Mouse (Mus musculus) limb, embryonic 12.5 days (tissue): Measurements from ENCODE around the gene Golim4. TPM values are rescaled to one million over a fixed set of nuclear protein-coding genes. Genes with fewer than 3 reads are reported as not detected.
A peak's percentile ranks its signal among the peaks of the same experiment; 100 is the strongest.

Experiments used
- ATAC-seq: fragments of 200-750 bp; cut with Nextera tagmentation; 2 replicates; pipeline ENCODE4 v1.8.0; 2017; ENCODE audit warnings: low read depth, moderate TSS enrichment; ENCODE audit not compliant: insufficient number of reproducible peaks, insufficient read depth, low FRiP score, low TSS enrichment
- H3K27ac ChIP-seq: fragments of 300-500 bp; sonication (generic); 2 replicates; pipeline ENCODE4 v1.5.1; 2016; ENCODE audit warnings: mild to moderate bottlenecking, moderate library complexity
- H3K27me3 ChIP-seq: fragments of 300-500 bp; sonication (generic); 2 replicates; pipeline ENCODE4 v1.6.1; 2016; ENCODE audit warnings: mild to moderate bottlenecking, moderate library complexity
- H3K36me3 ChIP-seq: fragments of 300-500 bp; sonication (generic); 2 replicates; pipeline ENCODE4 v1.6.1; 2016; ENCODE audit warnings: mild to moderate bottlenecking, moderate library complexity
- H3K4me1 ChIP-seq: fragments of 300-500 bp; sonication (generic); replicated peaks from 2 replicates; pipeline ENCODE4 v1.6.1; 2016
- H3K4me2 ChIP-seq: fragments of 300-500 bp; sonication (generic); 2 replicates; pipeline ENCODE4 v1.6.1; 2016; ENCODE audit warnings: mild to moderate bottlenecking, moderate library complexity
- H3K4me3 ChIP-seq: fragments of 300-500 bp; sonication (generic); replicated peaks from 2 replicates; pipeline ENCODE4 v1.5.1; 2016; ENCODE audit warnings: mild to moderate bottlenecking
- H3K9ac ChIP-seq: fragments of 300-500 bp; sonication (generic); replicated peaks from 2 replicates; pipeline ENCODE4 v1.6.1; 2016; ENCODE audit warnings: mild to moderate bottlenecking, moderate library complexity
- H3K9me3 ChIP-seq: fragments of 300-500 bp; sonication (generic); 2 replicates; pipeline ENCODE4 v1.6.1; 2016; ENCODE audit warnings: mild to moderate bottlenecking, moderate library complexity
- WGBS: fragments of 180-500 bp; shearing (Covaris S2); methylation state at CpG from one replicate; pipeline ENCODE4 v1.1.7; 2016; 5-methylcytosine and 5-hydroxymethylcytosine counted together
- polyA plus RNA-seq: library from polyadenylated mRNA; unstranded; fragments of >200 nt; fragmentation: Nextera tagmentation; extraction: Ambion mirVana; gene quantifications from 2 replicates; pipeline ENCODE4 v1.2.1, GENCODE M21; 2016

Golim4 gene
- polyA plus RNA-seq, 1 experiment from 2014 or later, result 52.7 TPM

DNA sequence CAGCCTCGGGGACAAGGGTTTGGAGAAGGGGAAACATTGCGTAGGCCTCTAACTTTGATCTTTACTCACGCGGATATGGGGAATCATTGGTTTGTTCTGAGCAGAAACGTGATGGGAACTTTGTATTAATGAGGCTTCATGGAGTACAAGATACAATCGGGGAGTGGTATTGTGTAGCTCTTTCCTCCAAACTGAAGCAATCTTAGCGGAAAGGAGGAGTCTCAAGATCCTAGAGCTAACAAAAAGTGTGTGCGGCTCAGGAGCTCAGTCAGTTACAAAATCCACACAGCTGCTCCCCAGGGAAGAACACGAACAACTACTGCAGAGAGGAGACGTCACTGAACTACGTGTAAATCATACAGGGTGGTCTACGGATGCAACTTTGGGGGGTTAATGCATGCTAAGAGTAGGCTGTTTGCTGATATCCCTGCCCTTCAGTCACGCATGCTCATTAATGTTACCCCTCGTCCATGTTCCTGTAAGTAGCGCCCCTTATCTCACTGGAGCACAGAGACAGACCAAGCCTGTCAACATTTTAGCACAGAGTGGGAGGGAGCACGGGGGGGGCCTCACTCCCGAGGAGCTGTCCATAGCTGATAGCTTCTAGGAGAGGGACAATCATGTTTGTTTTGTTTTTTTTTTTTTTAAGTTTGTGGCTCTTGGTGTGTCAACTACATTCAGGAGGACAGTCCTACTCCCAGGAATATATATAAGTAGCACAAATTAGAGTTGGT is 38.8 kb downstream of the Golim4 start:
- 89% methylated on average over 17 of the region's 17 CpGs for WGBS
- Histone ChIP-seq H3K4me1 (no peaks in the 10 kb centered on the region), H3K27ac (no peak overlapping the region), H3K4me2 (no peak overlapping the region), H3K4me3 (no peak overlapping the region), H3K36me3 (no peaks in the 10 kb centered on the region), H3K9me3 (no peaks in the 10 kb centered on the region), H3K9ac (no peak overlapping the region), H3K27me3 (no peaks in the 10 kb centered on the region)
- ATAC-seq, result no peak

DNA sequence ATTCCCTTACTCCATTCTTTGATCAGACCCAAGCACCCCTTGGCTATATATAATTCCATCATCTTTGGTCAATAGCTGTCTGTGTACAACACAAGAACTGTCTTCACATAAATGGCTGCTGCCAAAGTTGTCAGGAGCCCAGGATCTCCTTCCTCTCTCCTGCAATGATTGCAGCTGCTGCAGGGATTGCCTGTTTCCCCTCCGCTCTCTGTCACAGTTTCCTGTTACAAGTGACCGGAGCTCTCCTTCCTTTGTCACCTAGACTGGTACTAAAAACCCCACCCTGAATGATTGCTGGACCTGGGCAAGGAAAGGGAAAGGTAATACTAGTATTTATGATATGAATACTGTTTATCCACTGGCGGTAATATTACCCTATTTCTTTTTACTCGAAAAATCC is 44.0 kb downstream of the Golim4 start:
- no peaks in the 10 kb centered on the region for H3K4me1 ChIP-seq
- H3K4me2 ChIP-seq, result no peak overlapping the region
- no peak for ATAC-seq
- H3K27ac ChIP-seq, result no peak overlapping the region
- H3K9ac ChIP-seq, result no peak overlapping the region
- no peaks in the 10 kb centered on the region for H3K9me3 ChIP-seq
- no peaks in the 10 kb centered on the region for H3K36me3 ChIP-seq
- H3K27me3 ChIP-seq, result no peaks in the 10 kb centered on the region
- WGBS, result 65% methylated on average over 4 of the region's 4 CpGs
- no peak overlapping the region for H3K4me3 ChIP-seq

GRCm38 (mm10) chr3:75910768-75911167 is 46.0 kb downstream of the Golim4 start:
- Histone ChIP-seq H3K9ac (no peak overlapping the region), H3K4me3 (no peak overlapping the region), H3K27ac (no peak overlapping the region), H3K4me2 (no peak overlapping the region), H3K4me1 (no peaks in the 10 kb centered on the region), H3K9me3 (no peaks in the 10 kb centered on the region), H3K27me3 (no peaks in the 10 kb centered on the region), H3K36me3 (peaks cover 8% of the 10 kb centered on the region)
- 0 out of 2 replicates have a peak, but pooled peaks have one; percentile 56 for ATAC-seq

DNA sequence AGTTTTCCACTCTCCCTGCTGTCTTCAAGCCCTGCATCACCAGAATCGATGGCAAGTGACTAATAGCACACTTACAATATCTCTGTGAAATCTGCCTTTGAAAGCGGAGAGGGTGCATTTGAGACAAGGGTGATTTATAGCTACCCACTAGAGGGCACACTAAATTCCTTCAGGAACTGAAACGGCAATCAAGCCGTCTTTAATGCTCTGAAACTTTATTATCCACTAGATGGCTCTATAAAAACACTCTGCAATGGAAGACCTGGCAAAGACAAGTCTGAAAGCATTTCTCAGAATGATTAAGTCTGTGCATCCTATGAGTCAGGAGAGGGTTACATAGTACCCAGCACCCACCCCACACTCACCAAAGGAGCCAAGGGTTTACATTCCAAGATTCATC is 46.5 kb downstream of the Golim4 start:
- Histone ChIP-seq H3K4me1 (no peaks in the 10 kb centered on the region), H3K9me3 (no peaks in the 10 kb centered on the region), H3K36me3 (peaks cover 12% of the 10 kb centered on the region), H3K4me2 (no peak overlapping the region), H3K27ac (no peak overlapping the region), H3K9ac (no peak overlapping the region), H3K27me3 (no peaks in the 10 kb centered on the region), H3K4me3 (no peak overlapping the region)
- no peak; the same call in 1 of the 2 replicates for ATAC-seq
- 6% methylated on average over 4 of the region's 4 CpGs for WGBS

GRCm38 (mm10) chr3:75901903-75902598 is 54.7 kb downstream of the Golim4 start:
- 83% methylated on average over 11 of the region's 11 CpGs for WGBS
- Histone ChIP-seq H3K4me3 (no peak overlapping the region), H3K9me3 (no peaks in the 10 kb centered on the region), H3K27ac (no peak overlapping the region), H3K36me3 (peaks cover 42% of the 10 kb centered on the region), H3K9ac (no peak overlapping the region), H3K4me2 (no peak overlapping the region), H3K27me3 (no peaks in the 10 kb centered on the region), H3K4me1 (no peaks in the 10 kb centered on the region)
- ATAC-seq, result no peak

- no peak overlapping the region for H3K9ac ChIP-seq
- H3K27ac ChIP-seq, result no peak overlapping the region
- ATAC-seq, result no peak
- no peak overlapping the region for H3K4me2 ChIP-seq
- no peaks in the 10 kb centered on the region for H3K4me1 ChIP-seq
- H3K27me3 ChIP-seq, result no peaks in the 10 kb centered on the region
- 90% methylated on average over 5 of the region's 5 CpGs for WGBS
- no peaks in the 10 kb centered on the region for H3K9me3 ChIP-seq
- H3K36me3 ChIP-seq, result peaks cover 59% of the 10 kb centered on the region
- no peak overlapping the region for H3K4me3 ChIP-seq
Observed at GRCm38 (mm10) chr3:75895075-75895474, 61.7 kb downstream of the Golim4 start.

DNA sequence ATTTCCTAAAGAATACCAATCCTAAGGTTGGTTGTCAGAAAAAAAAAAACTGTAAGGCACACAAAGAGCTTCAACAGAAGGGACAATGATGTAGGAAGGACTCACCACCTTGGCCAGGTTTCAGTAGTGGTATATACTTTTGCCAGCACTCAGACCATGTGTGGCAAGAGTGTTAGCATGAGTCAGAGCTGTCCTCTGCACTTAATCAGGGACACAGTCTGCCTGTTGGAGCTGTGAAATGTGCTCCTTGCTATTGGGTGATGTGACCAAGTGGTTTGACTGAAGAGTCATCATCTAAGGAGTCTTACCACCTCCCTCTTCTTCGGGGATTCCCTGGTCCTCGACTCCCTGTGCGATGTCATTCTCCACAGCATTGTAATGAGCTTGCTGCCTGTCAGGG is 65.2 kb downstream of the Golim4 start:
- Histone ChIP-seq H3K27ac (no peak overlapping the region), H3K9me3 (no peaks in the 10 kb centered on the region), H3K36me3 (peaks cover 75% of the 10 kb centered on the region), H3K4me1 (no peaks in the 10 kb centered on the region), H3K4me2 (no peak overlapping the region), H3K9ac (no peak overlapping the region), H3K27me3 (no peaks in the 10 kb centered on the region), H3K4me3 (no peak overlapping the region)
- WGBS, result 92% methylated on average over 3 of the region's 3 CpGs
- ATAC-seq, result no peak

GRCm38 (mm10) chr3:75889323-75889722 is 67.4 kb downstream of the Golim4 start:
- H3K9ac ChIP-seq, result no peak overlapping the region
- H3K4me1 ChIP-seq, result no peaks in the 10 kb centered on the region
- H3K4me2 ChIP-seq, result no peak overlapping the region
- H3K4me3 ChIP-seq, result no peak overlapping the region
- ATAC-seq, result no peak
- H3K27ac ChIP-seq, result no peak overlapping the region
- 98% methylated on average over 1 of the region's 1 CpGs for WGBS
- no peaks in the 10 kb centered on the region for H3K27me3 ChIP-seq
- peaks cover 84% of the 10 kb centered on the region for H3K36me3 ChIP-seq
- no peaks in the 10 kb centered on the region for H3K9me3 ChIP-seq

- Histone ChIP-seq H3K27ac (no peak overlapping the region), H3K27me3 (no peaks in the 10 kb centered on the region), H3K4me2 (no peak overlapping the region), H3K9me3 (0 out of 2 replicates have a peak, but pooled peaks cover 6% of the 10 kb centered on the region), H3K36me3 (peaks cover 70% of the 10 kb centered on the region), H3K9ac (no peak overlapping the region), H3K4me1 (no peaks in the 10 kb centered on the region), H3K4me3 (no peak overlapping the region)
- WGBS, result 91% methylated on average over 1 of the region's 1 CpGs
- ATAC-seq, result no peak
Observed at GRCm38 (mm10) chr3:75881582-75881981, 75.2 kb downstream of the Golim4 start.

DNA sequence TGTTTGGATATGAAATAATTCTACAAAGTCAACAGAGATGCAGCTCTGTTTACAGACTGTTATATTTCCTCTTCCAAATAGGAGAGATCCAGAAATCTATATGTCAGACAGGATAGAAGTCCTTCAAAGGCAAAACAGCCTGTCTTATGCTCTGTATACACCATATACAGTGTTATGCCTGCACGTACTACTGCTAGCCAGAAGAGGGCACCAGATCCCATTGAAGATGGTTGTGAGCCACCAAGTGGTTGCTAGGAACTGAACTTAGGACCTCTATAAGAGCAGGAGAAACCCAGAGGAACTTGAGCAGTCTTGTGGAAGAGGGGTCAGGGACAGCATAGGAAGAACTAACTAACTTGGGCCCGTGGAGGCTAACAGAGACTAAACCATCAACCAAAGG is 77.5 kb downstream of the Golim4 start:
- peaks cover 62% of the 10 kb centered on the region for H3K36me3 ChIP-seq
- 0 out of 2 replicates have a peak, but pooled peaks cover 6% of the 10 kb centered on the region for H3K9me3 ChIP-seq
- no peak for ATAC-seq
- H3K4me1 ChIP-seq, result no peaks in the 10 kb centered on the region
- WGBS, result 89% methylated on average over 2 of the region's 2 CpGs
- H3K9ac ChIP-seq, result no peak overlapping the region
- no peaks in the 10 kb centered on the region for H3K27me3 ChIP-seq
- H3K4me3 ChIP-seq, result no peak overlapping the region
- no peak overlapping the region for H3K27ac ChIP-seq
- H3K4me2 ChIP-seq, result no peak overlapping the region

- no peak for ATAC-seq
Observed at GRCm38 (mm10) chr3:75868886-75869285, 87.9 kb downstream of the Golim4 start.

More at GRCm38 (mm10) chr3:75868886-75869285, 87.9 kb downstream of the Golim4 start:
- no peak overlapping the region for H3K4me2 ChIP-seq
- H3K27ac ChIP-seq, result no peak overlapping the region
- H3K4me1 ChIP-seq, result no peaks in the 10 kb centered on the region
- H3K36me3 ChIP-seq, result no peaks in the 10 kb centered on the region
- no peaks in the 10 kb centered on the region for H3K27me3 ChIP-seq
- H3K9ac ChIP-seq, result no peak overlapping the region
- no peak overlapping the region for H3K4me3 ChIP-seq
- WGBS, result 55% methylated on average over 1 of the region's 1 CpGs
- H3K9me3 ChIP-seq, result no peaks in the 10 kb centered on the region
